Mouse (Mus musculus): ENCODE results near the gene Qrich1.

Gene Qrich1

GRCm38 (mm10) chr9:108565881-108566814 lies 49.5 kb downstream of the Qrich1 start:
- 11% methylated on average over 35 of the region's 35 CpGs for WGBS

- under 1% methylated on average over 71 of the region's 73 CpGs for WGBS
Observed at GRCm38 (mm10) chr9:108566815-108567776, 50.5 kb downstream of the Qrich1 start, which contains the start of gene Ndufaf3. Gene Ndufaf3 (minus strand): TSS chr9:108567434.

GRCm38 (mm10) chr9:108567931-108568419 lies 51.4 kb downstream of the Qrich1 start:
- 12% methylated on average over 18 of the region's 18 CpGs for WGBS

DNA sequence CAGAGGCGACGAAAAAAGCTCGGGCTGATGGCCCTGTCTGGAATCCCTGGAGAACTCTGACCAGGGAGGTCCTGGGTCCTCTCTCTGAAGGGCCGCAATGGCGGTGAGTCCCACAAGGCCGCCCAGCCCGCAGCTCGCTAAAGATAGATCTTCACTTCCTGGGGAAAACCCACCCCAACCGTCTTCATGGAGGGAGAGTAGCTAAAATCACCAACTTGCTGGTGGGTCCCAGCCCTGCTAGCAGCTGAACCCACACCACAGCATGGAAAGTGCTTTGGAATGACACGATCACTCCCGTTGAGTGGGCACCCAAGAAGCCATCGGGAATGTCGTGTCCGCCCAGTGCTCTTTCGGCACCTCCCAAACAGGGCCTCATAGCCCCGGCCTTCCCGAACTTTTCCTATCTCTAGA lies 51.9 kb downstream of the Qrich1 start:
- WGBS, result 74% methylated on average over 17 of the region's 17 CpGs

- 4% methylated on average over 42 of the region's 42 CpGs for WGBS
Observed at GRCm38 (mm10) chr9:108569381-108570206, 53.0 kb downstream of the Qrich1 start, which contains the start of gene Dalrd3. Gene Dalrd3 (plus strand): TSS chr9:108569886.

DNA sequence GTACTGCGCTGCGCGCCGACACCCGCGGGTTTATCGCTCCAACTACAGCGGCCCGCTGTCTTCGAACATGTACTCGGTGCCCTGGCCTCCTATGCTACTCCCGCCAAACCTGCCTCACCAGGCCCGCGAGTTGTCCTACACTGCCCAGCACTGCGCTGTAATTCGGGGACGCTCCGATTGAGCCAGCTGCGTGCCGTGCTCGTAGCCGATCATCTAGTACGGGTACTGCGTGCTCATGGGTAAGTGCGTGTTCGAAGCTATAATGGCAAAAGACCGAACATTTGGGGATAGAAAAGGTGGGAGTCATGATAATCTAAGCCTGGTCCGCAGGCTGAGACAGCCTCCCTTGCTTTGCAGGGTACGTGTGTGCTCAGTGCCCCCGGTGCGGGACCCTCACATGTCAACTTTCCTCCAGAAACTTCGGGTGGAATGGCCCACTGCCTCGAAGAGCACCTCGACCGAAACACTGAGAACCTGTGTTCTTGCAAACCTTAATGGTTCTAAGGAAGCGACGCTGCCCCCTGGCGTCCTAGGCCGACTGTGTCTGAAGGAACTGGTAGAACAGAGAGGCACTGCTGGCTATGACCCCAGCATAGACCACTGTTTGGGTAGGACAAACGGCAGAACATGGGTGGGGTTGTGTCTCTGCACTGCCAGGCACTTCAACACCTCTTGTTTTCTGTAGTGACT lies 53.7 kb downstream of the Qrich1 start:
- WGBS, result 1% methylated on average over 40 of the region's 40 CpGs

GRCm38 (mm10) chr9:108571401-108571973 lies 54.9 kb downstream of the Qrich1 start:
- 94% methylated on average over 16 of the region's 16 CpGs for WGBS

DNA sequence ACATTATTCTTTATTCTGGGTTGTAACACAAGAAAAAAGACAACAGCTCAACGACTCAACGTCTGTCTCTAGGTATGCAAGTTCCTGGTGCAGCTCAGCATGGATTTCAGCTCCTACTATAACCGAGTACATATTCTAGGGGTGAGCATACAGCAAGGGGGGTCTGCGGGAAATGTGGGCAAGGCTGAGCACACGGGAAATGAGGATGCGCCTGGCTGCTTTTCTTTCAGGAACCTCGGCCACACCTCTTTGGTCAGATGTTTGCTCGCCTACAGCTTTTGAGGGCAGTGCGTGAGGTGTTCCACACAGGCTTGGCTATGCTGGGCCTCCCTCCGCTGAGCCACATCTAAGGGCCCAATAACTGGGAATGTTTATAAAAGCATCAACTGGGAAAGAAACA lies 55.7 kb downstream of the Qrich1 start:
- 77% methylated on average over 10 of the region's 10 CpGs for WGBS

- WGBS, result 54% methylated on average over 26 of the region's 26 CpGs
Observed at GRCm38 (mm10) chr9:108573774-108574690, 57.4 kb downstream of the Qrich1 start.

GRCm38 (mm10) chr9:108574921-108575320 lies 58.3 kb downstream of the Qrich1 start:
- 60% methylated on average over 12 of the region's 12 CpGs for WGBS

DNA sequence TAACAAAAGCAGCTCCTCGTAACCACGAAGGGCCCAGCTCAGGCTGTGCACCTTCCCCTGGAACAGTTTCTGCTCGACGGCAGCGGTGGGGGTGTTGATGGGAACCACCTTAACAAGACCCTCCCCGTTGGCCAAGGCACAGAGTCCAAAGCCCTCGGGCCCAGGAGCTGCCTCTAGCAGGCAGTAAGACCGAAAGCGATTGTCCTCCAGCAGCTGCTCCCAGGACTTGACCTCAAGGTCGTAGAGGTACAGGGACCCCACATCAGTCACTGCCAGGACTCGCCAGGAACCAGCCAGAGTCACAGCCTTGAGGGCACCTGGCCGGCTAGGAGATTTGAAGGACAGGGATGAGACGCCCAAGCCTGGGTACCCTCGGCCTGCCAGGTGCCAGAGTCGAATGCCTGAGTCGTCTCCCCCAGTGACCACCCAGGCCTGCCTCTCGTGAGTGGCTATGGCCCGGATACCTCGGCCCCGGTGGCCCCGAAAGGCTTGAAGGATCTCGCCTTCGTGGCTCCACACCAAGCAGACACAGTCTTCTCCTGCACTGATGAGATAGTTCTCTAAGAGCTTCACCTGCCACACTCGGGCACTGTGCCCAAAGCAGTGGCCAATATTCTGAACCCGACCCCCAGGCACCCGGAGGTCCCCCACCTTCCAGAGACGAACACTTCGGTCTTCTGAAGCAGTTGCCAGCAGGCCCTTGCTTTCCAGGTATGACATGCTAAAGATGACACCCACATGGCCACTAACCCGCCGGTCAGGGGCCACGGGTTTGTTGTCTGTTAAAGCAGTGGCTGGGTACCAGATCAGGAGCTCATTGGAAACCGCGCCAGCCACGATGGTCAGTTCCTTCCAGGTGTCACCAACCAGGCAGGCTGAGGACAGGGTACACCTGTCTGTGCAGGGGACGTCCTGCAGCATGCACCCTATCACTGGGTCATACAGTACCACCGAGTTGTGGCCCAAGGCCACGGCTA lies 59.0 kb downstream of the Qrich1 start:
- 86% methylated on average over 37 of the region's 37 CpGs for WGBS

GRCm38 (mm10) chr9:108577025-108577424 lies 60.4 kb downstream of the Qrich1 start:
- WGBS, result 47% methylated on average over 6 of the region's 6 CpGs

DNA sequence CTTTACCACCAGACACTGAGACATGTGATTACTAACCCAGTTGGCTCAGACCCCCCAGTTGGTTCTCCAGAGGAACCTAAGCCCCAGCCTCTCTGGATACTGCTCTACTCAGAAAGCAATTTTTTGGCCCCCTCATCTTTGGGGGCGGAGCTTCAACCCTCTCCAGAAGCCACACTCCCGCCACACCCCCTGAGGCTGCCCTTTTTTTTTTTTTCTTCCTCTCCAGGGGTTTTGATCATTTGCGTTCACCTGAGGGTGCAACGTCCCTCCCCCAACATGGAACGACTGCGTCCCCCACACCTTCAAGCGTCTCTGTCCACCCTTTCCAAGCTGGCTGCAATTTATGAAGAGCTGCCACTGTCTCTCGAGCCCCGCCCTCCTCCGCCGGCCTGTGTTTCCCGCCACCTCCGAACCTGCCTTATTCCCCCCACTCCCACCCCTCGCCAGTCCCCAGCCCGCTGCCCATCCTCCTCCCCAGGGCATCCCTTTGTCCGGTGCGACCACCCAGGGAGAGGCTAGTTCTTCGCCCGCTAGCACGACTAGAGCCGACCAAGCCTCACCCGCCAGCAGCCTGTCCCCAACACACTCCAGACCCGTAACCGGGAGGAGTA lies 61.4 kb downstream of the Qrich1 start:
- under 1% methylated on average over 24 of the region's 24 CpGs for WGBS

- WGBS, result 6% methylated on average over 51 of the region's 51 CpGs
Observed at GRCm38 (mm10) chr9:108578545-108579343, 62.1 kb downstream of the Qrich1 start, which contains the start of gene Wdr6. Gene Wdr6 (minus strand): TSS chr9:108578739.

GRCm38 (mm10) chr9:108579344-108579690 lies 62.7 kb downstream of the Qrich1 start:
- 51% methylated on average over 5 of the region's 5 CpGs for WGBS

DNA sequence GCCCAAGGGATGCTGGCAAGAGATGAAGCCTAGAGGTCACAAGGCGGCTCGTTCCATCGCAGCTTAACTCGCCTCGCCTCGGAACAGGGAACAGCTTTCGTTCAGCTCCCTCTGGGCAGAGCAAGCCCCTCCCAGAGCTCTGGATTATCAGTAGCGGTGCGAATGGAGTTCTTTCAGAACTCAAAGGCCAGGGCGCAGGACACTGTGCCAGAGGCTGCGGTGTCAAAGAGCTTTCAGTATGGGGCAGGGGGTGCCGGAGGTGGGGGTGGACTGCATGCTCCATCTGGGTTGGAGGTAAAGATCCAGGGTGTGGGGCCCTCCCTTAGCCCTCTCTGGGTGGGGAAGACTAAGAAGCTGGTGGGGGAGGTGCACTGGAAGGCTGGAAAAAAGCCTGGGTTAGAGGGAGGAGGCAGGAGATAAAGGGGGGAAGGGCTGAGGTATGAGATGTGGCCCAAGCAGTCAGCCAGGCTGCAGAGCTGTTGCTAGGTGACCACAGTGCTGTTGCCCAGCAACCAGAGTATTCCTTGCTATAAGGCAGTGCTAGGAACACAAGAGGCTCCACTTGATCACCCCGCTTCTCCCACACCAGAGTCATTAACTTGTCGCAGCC lies 71.1 kb downstream of the Qrich1 start:
- WGBS, result 10% methylated on average over 14 of the region's 14 CpGs

Measured in cerebral cortex, adult 2 months (tissue).